Mouse (Mus musculus): Measurements from ENCODE around the gene Lgals4.

DNA sequence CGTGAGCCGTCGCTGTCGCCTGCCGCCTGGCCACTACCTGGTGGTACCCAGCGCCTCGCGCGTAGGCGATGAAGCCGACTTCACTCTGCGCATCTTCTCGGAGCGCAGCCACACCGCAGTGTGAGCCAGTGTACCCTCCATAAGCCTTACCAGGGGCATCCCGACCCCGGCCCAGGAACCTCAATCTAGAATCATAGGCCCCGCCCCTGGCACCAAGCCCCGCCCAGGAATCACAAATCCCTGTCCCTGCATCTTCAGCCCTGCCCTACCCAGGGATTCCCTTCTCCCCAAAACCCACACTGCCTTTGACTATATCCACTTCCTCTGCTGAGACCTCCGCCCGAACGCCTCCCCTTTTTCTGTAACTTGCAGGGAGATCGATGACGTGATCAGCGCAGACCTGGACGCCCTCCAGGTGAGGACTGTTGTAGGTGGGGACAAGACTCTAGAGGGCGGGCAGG lies 55.1 kb downstream of the Lgals4 start:
- TF ChIP-seq GATA1 (IDR thresholded peaks at IDR 0.05; ENCODE audit: low read depth, low read length) (no peak), MYC (IDR thresholded peaks at IDR 0.05; ENCODE audit: low read depth, low read length) (no peak), MAX (IDR thresholded peaks at IDR 0.05; ENCODE audit: low read length) (no peak), ETS1 (IDR thresholded peaks at IDR 0.05; ENCODE audit: low read depth, low read length) (no peak), CTCF (IDR thresholded peaks at IDR 0.05 in 2 of 3, conservative IDR thresholded peaks at IDR 0.05 in 1 of 3; ENCODE audit: control insufficient read depth in 1 of 3, insufficient read depth in 1 of 3, low read depth in 2 of 3, low read length in 3 of 3, poor library complexity in 1 of 3, severe bottlenecking in 1 of 3) (no peak), POLR2A (IDR thresholded peaks at IDR 0.05; ENCODE audit: control insufficient read depth in 1 of 2, insufficient read depth in 1 of 2, low read depth in 1 of 2, low read length in 2 of 2, poor library complexity in 1 of 2) (no peak), SIN3A (IDR thresholded peaks at IDR 0.05; ENCODE audit: low read length) (no peak), NRF1 (IDR thresholded peaks at IDR 0.05; ENCODE audit: insufficient read depth, low read depth, low read length, poor library complexity, severe bottlenecking) (no peak), ZKSCAN1 (IDR thresholded peaks at IDR 0.05; ENCODE audit: low read depth, low read length) (no peak), ELF1 (IDR thresholded peaks at IDR 0.05; ENCODE audit: low read depth, low read length) (no peak), USF2 (IDR thresholded peaks at IDR 0.05; ENCODE audit: borderline replicate concordance in 1 of 2, insufficient read depth in 1 of 2, low read depth in 1 of 2, low read length in 2 of 2) (no peak), TAL1 (IDR thresholded peaks at IDR 0.05; ENCODE audit: low read length) (no peak)
